Mouse (Mus musculus) forebrain, embryonic 16.5 days (tissue): ENCODE data around the gene Zbtb22. TPM values are rescaled to one million over a fixed set of nuclear protein-coding genes. Genes with fewer than 3 reads are reported as not detected.
"Not testable (repeated sequence)": the region's sequence is repeated elsewhere in the genome, so short reads cannot be mapped to it uniquely, and the experiment has no call there.

Experiments used
- ATAC-seq: fragments of 200-750 bp; cut with Nextera tagmentation; 2 replicates; pipeline ENCODE4 v1.8.0; 2017; ENCODE audit warnings: mild to moderate bottlenecking, moderate library complexity
- H3K27ac ChIP-seq: fragments of 300-500 bp; sonication (generic); 2 replicates; pipeline ENCODE4 v1.5.1; 2014; ENCODE audit warnings: low read length, control low read depth
- H3K27me3 ChIP-seq: fragments of 300-500 bp; sonication (generic); replicated peaks from 2 replicates; pipeline ENCODE4 v1.6.1; 2014; ENCODE audit warnings: low read length; ENCODE audit not compliant: control insufficient read depth, insufficient read depth
- H3K36me3 ChIP-seq: fragments of 300-500 bp; sonication (generic); 2 replicates; pipeline ENCODE4 v1.6.1; 2014; ENCODE audit not compliant: control insufficient read depth, insufficient read depth
- H3K4me1 ChIP-seq: fragments of 300-500 bp; sonication (generic); replicated peaks from 2 replicates; pipeline ENCODE4 v1.6.1; 2014; ENCODE audit warnings: low read length; ENCODE audit not compliant: control insufficient read depth, insufficient read depth
- H3K4me2 ChIP-seq: fragments of 300-500 bp; sonication (generic); 2 replicates; pipeline ENCODE4 v1.6.1; 2014; ENCODE audit warnings: mild to moderate bottlenecking, low read length, control low read depth
- H3K4me3 ChIP-seq: fragments of 300-500 bp; sonication (generic); replicated peaks from 2 replicates; pipeline ENCODE4 v1.5.1; 2014; ENCODE audit warnings: mild to moderate bottlenecking, low read length, control low read depth
- H3K9ac ChIP-seq: fragments of 300-500 bp; sonication (generic); replicated peaks from 2 replicates; pipeline ENCODE4 v1.6.1; 2014; ENCODE audit warnings: low read depth, low read length, control low read depth
- H3K9me3 ChIP-seq: fragments of 300-500 bp; sonication (generic); 2 replicates; pipeline ENCODE4 v1.6.1; 2016; ENCODE audit warnings: low read length; ENCODE audit not compliant: control insufficient read depth
- WGBS: fragments of 180-500 bp; shearing (Covaris S2); extraction: QIAGEN DNeasy Blood & Tissue Kit; methylation state at CpG from one replicate; pipeline ENCODE4 v1.1.7; 2014; 5-methylcytosine and 5-hydroxymethylcytosine counted together
- polyA plus RNA-seq: library from polyadenylated mRNA; unstranded; fragments of >200 nt; fragmentation: Nextera tagmentation; extraction: Ambion mirVana; gene quantifications from 2 replicates; pipeline ENCODE4 v1.2.1, GENCODE M21; 2015

Zbtb22 gene
- 17.1 and 17.2 TPM in 2 replicates for polyA plus RNA-seq

GRCm38 (mm10) chr17:33915671-33916250 lies at the start of gene Zbtb22, which contains the start of gene Tapbp:
Gene Zbtb22 (plus strand): TSS chr17:33915904.
Gene Tapbp (plus strand): TSS chr17:33915899.
- peaks cover 43% of the 10 kb centered on the region for H3K4me1 ChIP-seq
- peak within 1 kb of the TSS; percentile 66 for H3K4me2 ChIP-seq
- H3K9ac ChIP-seq = peak within 1 kb of the TSS; percentile 65

GRCm38 (mm10) chr17:33873537-33873936 lies 42.2 kb upstream of the Zbtb22 start, which contains the start of gene Gm7029:
Gene Gm7029 (plus strand): TSS chr17:33873837.
- H3K9me3 ChIP-seq, H3K9ac ChIP-seq, H3K36me3 ChIP-seq, H3K4me2 ChIP-seq, ATAC-seq, H3K27ac ChIP-seq, H3K4me3 ChIP-seq, H3K27me3 ChIP-seq, H3K4me1 ChIP-seq: not testable (repeated sequence)
- WGBS = 87% methylated on average over 3 of the region's 12 CpGs

More at GRCm38 (mm10) chr17:33915671-33916250, at the start of gene Zbtb22, which contains the start of gene Tapbp:
- peak; percentile 92 for ATAC-seq
- Histone ChIP-seq H3K9me3 (no peaks in the 10 kb centered on the region), H3K27me3 (no peaks in the 10 kb centered on the region), H3K4me3 (peak within 1 kb of the TSS; percentile 53), H3K27ac (peak within 1 kb of the TSS; percentile 79), H3K36me3 (peaks cover 25% of the 10 kb centered on the region)
- WGBS = under 1% methylated on average over 26 of the region's 34 CpGs

- H3K9ac ChIP-seq = no peak overlapping the region
- H3K36me3 ChIP-seq = no peaks in the 10 kb centered on the region
- H3K9me3 ChIP-seq = no peaks in the 10 kb centered on the region
- H3K27me3 ChIP-seq = no peaks in the 10 kb centered on the region
- no peak overlapping the region for H3K27ac ChIP-seq
- no peak overlapping the region for H3K4me3 ChIP-seq
- no peak for ATAC-seq
- WGBS = 85% methylated on average over 11 of the region's 11 CpGs
- H3K4me2 ChIP-seq = no peak overlapping the region
- H3K4me1 ChIP-seq = no peaks in the 10 kb centered on the region
These were observed 41.3 kb upstream of the Zbtb22 start for GRCm38 (mm10) chr17:33874411-33874810.

DNA sequence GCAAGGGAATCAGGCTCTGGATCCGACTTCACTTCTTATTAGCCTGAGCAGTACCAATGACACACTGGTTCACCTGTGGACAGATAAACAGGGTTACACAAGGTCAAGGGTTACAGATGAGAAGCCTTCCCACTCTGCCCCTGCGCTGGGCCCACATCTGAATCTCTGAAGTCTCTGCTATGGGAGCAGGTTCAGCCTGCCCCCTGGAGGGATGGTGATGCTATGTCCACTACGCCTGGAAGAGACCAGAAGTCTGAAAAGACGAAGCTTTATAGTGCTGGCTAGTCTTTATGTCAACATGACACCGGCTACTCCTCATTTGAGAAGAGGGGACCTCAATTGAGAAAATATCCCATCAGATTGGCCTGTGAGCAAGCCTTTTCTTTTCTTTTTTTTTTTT lies 39.9 kb upstream of the Zbtb22 start:
- not testable (repeated sequence) for ATAC-seq, H3K4me3 ChIP-seq, H3K4me1 ChIP-seq, H3K4me2 ChIP-seq, H3K27ac ChIP-seq, H3K9ac ChIP-seq, H3K27me3 ChIP-seq, H3K9me3 ChIP-seq, H3K36me3 ChIP-seq
- WGBS = 76% methylated on average over 5 of the region's 5 CpGs

DNA sequence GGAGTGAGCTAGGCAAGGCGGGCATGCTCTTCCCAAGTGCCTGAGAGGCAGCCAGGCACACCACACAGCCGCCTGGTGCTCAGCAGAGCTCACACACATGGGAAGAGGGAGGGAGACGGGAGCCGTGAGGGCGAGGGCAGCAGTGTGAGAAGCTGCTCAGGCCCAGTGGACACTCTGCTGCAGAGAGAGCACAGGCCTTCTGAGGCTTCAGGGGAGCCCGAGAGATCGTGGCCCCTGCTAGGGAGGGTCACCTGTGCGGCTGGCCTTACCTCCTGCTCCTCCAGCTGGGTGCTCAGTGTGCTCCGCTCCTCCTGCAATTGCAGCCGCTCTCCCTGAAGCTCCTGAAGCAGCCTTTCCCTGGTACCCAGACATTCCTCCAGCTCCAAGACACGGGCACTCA lies 31.4 kb upstream of the Zbtb22 start:
- not testable (repeated sequence) for H3K4me1 ChIP-seq, H3K9me3 ChIP-seq, H3K36me3 ChIP-seq, H3K27me3 ChIP-seq, H3K9ac ChIP-seq, H3K4me3 ChIP-seq, ATAC-seq, H3K27ac ChIP-seq, H3K4me2 ChIP-seq
- 92% methylated on average over 9 of the region's 11 CpGs for WGBS

DNA sequence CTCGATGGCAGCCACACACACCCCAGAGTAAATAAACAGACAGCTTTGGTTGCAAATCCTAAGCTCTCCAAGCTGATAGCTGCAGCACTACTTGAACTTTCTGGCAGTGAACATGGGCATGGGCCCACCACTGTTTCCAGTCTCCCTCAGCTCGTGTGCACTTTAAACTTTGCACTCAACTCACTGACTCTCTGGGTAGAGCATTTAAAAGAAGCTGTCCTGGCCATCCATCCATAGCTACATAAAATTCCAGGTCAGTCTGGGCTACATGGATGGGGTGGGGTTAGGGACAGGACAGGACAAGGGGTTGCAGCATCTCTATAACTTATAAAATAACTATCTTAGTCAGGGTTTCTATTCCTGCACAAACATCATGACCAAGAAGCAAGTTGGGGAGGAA lies 27.9 kb upstream of the Zbtb22 start:
- H3K27ac ChIP-seq, H3K4me1 ChIP-seq, H3K9ac ChIP-seq, H3K36me3 ChIP-seq, ATAC-seq, H3K9me3 ChIP-seq, H3K4me3 ChIP-seq, H3K4me2 ChIP-seq, H3K27me3 ChIP-seq: not testable (repeated sequence)
- WGBS = 74% methylated on average over 2 of the region's 2 CpGs

DNA sequence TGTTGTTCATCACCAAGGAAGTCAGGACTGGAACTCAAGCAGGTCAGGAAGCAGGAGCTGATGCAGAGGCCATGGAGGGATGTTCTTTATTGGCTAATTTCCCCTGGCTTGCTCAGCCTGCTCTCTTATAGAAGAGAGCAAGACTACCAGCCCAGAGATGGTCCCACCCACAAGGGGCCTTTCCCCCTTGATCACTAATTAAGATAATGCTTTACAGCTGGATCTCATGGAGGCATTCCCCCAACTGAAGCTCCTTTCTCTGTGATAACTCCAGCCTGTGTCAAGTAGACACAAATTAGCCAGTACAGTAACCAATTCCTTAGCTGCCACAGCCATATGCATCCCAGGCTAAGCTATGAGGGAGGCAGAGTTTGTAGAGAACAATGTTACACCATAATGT lies 27.5 kb upstream of the Zbtb22 start:
- not testable (repeated sequence) for H3K4me2 ChIP-seq, H3K27me3 ChIP-seq, H3K9me3 ChIP-seq, H3K4me1 ChIP-seq, H3K4me3 ChIP-seq, H3K36me3 ChIP-seq, H3K27ac ChIP-seq, ATAC-seq, H3K9ac ChIP-seq

DNA sequence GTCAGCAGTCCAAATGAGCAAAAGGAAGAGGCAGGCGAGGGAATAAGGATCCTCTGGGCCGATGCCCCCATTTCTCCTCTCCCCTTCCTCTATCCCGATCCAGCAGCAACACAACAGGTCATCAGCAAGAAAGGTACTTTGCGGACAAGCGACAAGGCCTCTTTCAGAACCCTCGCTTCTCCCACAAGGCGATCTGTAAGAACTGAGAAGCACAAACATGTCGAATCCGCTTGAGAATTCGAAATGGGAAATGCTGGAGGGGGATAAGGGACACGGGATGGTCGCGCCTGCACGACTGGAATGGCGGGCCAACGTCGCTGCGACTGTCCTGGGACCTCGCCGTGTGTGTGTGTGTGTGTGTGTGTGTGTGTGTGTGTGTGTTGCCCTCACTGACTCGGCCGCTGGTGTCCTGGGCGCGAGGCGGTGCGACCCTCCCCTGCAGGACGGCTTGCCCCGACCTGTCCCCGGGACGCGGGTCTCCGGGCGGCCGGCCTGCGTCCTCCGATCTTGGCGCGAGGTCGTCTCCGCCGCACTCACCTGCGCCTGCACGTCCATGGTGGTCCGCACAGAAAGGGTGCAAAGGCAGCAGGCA lies 25.7 kb upstream of the Zbtb22 start:
- H3K9ac ChIP-seq = peak overlapping the region; percentile 54
- peak overlapping the region; percentile 63 for H3K4me2 ChIP-seq
- not testable (repeated sequence) for H3K4me1 ChIP-seq, H3K36me3 ChIP-seq, ATAC-seq, H3K27ac ChIP-seq, H3K27me3 ChIP-seq, H3K9me3 ChIP-seq
- H3K4me3 ChIP-seq = peak overlapping the region; percentile 60
- WGBS = 0% methylated on average over 40 of the region's 44 CpGs

GRCm38 (mm10) chr17:33890533-33891059 lies 25.1 kb upstream of the Zbtb22 start, which contains the start of gene Kifc1:
Gene Kifc1 (minus strand): TSS chr17:33890661.
- H3K36me3 ChIP-seq = no peaks in the 10 kb centered on the region
- peak within 1 kb of the TSS; percentile 54 for H3K9ac ChIP-seq
- H3K27ac ChIP-seq = no peak within 1 kb of the TSS
- no peaks in the 10 kb centered on the region for H3K27me3 ChIP-seq
- H3K9me3 ChIP-seq = no peaks in the 10 kb centered on the region
- peaks cover 8% of the 10 kb centered on the region for H3K4me1 ChIP-seq
- 0% methylated on average over 49 of the region's 49 CpGs for WGBS
- peak within 1 kb of the TSS; percentile 63 for H3K4me2 ChIP-seq
- peak; percentile 100 for ATAC-seq
- peak within 1 kb of the TSS; percentile 60 for H3K4me3 ChIP-seq
